ENCODE assay signal across 11 mouse cellular contexts in genomic region chr3:93015460-93016104, GRCm38 (mm10). TPM values are rescaled to one million over a fixed set of nuclear protein-coding genes. Genes with fewer than 3 reads are reported as not detected.
DNase-seq lines count a peak whose midpoint lies in the region; ATAC-seq and TF ChIP-seq lines count a peak whose summit lies in the region.
"Had no signal": no experiment of that assay in that cellular context is flagged by ENCODE, and none has a peak within 500 bp of the region (broad histone marks: within the 10 kb centered on the region; RNA-seq: fewer than 3 reads in every experiment).

Gene Crct1, minus strand, starts transcription at chr3:93015687.

- no peak within 1 kb of the TSS for H3K27ac ChIP-seq in heart, embryonic 16.5 days (ENCODE audit: low read length)
- no peak within 1 kb of the TSS for H3K27ac ChIP-seq in cortical plate, adult 2 months (ENCODE audit: insufficient read depth, low read length)
- H3K27ac ChIP-seq in hindbrain, postnatal 0 days: no peak within 1 kb of the TSS; the same call in 1 of the 2 replicates
- H3K27ac ChIP-seq: macrophage had no signal

- no peaks in the 10 kb centered on the region for H3K79me2 ChIP-seq in myocyte (ENCODE audit: control insufficient read depth, insufficient read depth)

- H3K9me3 ChIP-seq in heart, embryonic 16.5 days (replicated peaks; ENCODE audit: control insufficient read depth, low read length): no peaks in the 10 kb centered on the region
- H3K9me3 ChIP-seq in hindbrain, postnatal 0 days (ENCODE audit: low read length): no peaks in the 10 kb centered on the region

- no peak for DNase-seq in heart, adult 11 months
- DNase-seq in hindbrain, postnatal 0 days (ENCODE audit: low spot score): no peak
- no peak for DNase-seq in adrenal gland, postnatal 10 days
- DNase-seq in right cerebral cortex, postnatal 25 days: no peak
- DNase-seq in right cerebral cortex, postnatal 10 days (ENCODE audit: low spot score in 2 of 2): no peak
- DNase-seq: cerebellum, postnatal 14 days had no signal

- peak within 1 kb of the TSS; percentile 62 for H3K9ac ChIP-seq in heart, embryonic 16.5 days (ENCODE audit: low read length)
- peak within 1 kb of the TSS; percentile 56 for H3K9ac ChIP-seq in hindbrain, postnatal 0 days (replicated peaks; ENCODE audit: low read length)

- no peaks in the 10 kb centered on the region for H3K36me3 ChIP-seq in heart, embryonic 16.5 days (ENCODE audit: control insufficient read depth, insufficient read depth)
- no peaks in the 10 kb centered on the region for H3K36me3 ChIP-seq in hindbrain, postnatal 0 days (ENCODE audit: insufficient read depth, low read length)
- no peaks in the 10 kb centered on the region for H3K36me3 ChIP-seq in myocyte (ENCODE audit: control insufficient read depth, insufficient read depth)
- H3K36me3 ChIP-seq: G1E had no signal

- H3K4me1 ChIP-seq in heart, embryonic 16.5 days (ENCODE audit: control insufficient read depth, insufficient read depth, low read length): peaks cover 3% of the 10 kb centered on the region; the same call in 1 of the 2 replicates
- no peaks in the 10 kb centered on the region for H3K4me1 ChIP-seq in cortical plate, adult 2 months (ENCODE audit: control insufficient read depth, insufficient read depth, low read length)
- no peaks in the 10 kb centered on the region for H3K4me1 ChIP-seq in hindbrain, postnatal 0 days (ENCODE audit: insufficient read depth, low read length)

- H3K4me2 ChIP-seq in heart, embryonic 16.5 days (ENCODE audit: low read depth, low read length): peak within 1 kb of the TSS; percentile 80
- peak within 1 kb of the TSS; percentile 96 for H3K4me2 ChIP-seq in hindbrain, postnatal 0 days (ENCODE audit: low read depth, low read length)
- peak within 1 kb of the TSS; percentile 78 for H3K4me2 ChIP-seq in myocyte (ENCODE audit: low read depth)

- 37% methylated on average over 4 of the region's 4 CpGs for WGBS in heart, embryonic 16.5 days
- 42% methylated on average over 4 of the region's 4 CpGs for WGBS in hindbrain, postnatal 0 days

- no peak for TF ChIP-seq POLR2A in cortical plate, adult 2 months (IDR thresholded peaks at IDR 0.05; ENCODE audit: extremely low read depth, insufficient read depth, low read length)
- no peak for TF ChIP-seq POLR2A in myocyte (IDR thresholded peaks at IDR 0.05; ENCODE audit: insufficient read length, low read depth)

- H3K27me3 ChIP-seq in heart, embryonic 16.5 days (ENCODE audit: control insufficient read depth, insufficient read depth, low read length): 0 out of 2 replicates have a peak, but pooled peaks cover 2% of the 10 kb centered on the region
- no peaks in the 10 kb centered on the region for H3K27me3 ChIP-seq in hindbrain, postnatal 0 days (ENCODE audit: insufficient read depth, low read length)
- no peaks in the 10 kb centered on the region for H3K27me3 ChIP-seq in myocyte (ENCODE audit: control insufficient read depth, insufficient read depth, insufficient read length)

- H3K4me3 ChIP-seq in heart, embryonic 16.5 days (ENCODE audit: low read length): peak within 1 kb of the TSS; percentile 59
- peak within 1 kb of the TSS; percentile 37; the same call in 1 of the 2 replicates for H3K4me3 ChIP-seq in cortical plate, adult 2 months (ENCODE audit: insufficient read depth, low read length)
- H3K4me3 ChIP-seq in hindbrain, postnatal 0 days (ENCODE audit: low read length): peak within 1 kb of the TSS; percentile 54
- peak within 1 kb of the TSS; percentile 17 for H3K4me3 ChIP-seq in myocyte

- no peak for ATAC-seq in heart, embryonic 16.5 days (replicated peaks; ENCODE audit: extremely low read depth, insufficient read depth, low FRiP score)
- no peak for ATAC-seq in hindbrain, postnatal 0 days

- TF ChIP-seq CTCF in cortical plate, adult 2 months (IDR thresholded peaks at IDR 0.05; ENCODE audit: extremely low read depth, insufficient read depth, low read length): no peak
- TF ChIP-seq CTCF in hindbrain, postnatal 0 days (IDR thresholded peaks at IDR 0.05; ENCODE audit: low read depth): no peak

- no peak within 1 kb of the TSS for H3ac ChIP-seq in myocyte (ENCODE audit: control insufficient read depth, insufficient read length)

TF ChIP-seq in myocyte, 11 proteins besides CTCF, POLR2A, EP300 and RAD21:
- TF ChIP-seq POLR2AphosphoS2 (IDR thresholded peaks at IDR 0.05; ENCODE audit: insufficient read length, low read depth): no peak
- TF ChIP-seq E2F4 (IDR thresholded peaks at IDR 0.05; ENCODE audit: insufficient read depth): no peak
- no peak for TF ChIP-seq MAX (IDR thresholded peaks at IDR 0.05; ENCODE audit: low read depth)
- no peak for TF ChIP-seq MYOG (IDR thresholded peaks at IDR 0.05; ENCODE audit: control insufficient read depth in 1 of 3, insufficient read depth in 1 of 3, insufficient read length in 2 of 3, low read depth in 2 of 3)
- TF ChIP-seq SRF (IDR thresholded peaks at IDR 0.05; ENCODE audit: control insufficient read depth, insufficient read length, low read depth): no peak
- TF ChIP-seq REST (IDR thresholded peaks at IDR 0.05; ENCODE audit: insufficient read depth, insufficient read length): no peak
- TF ChIP-seq USF1 (IDR thresholded peaks at IDR 0.05; ENCODE audit: low read depth): no peak
- TF ChIP-seq TCF3 (IDR thresholded peaks at IDR 0.05; ENCODE audit: insufficient read length, low read depth): no peak
- no peak for TF ChIP-seq CEBPB (IDR thresholded peaks at IDR 0.05; ENCODE audit: insufficient read depth, poor library complexity, severe bottlenecking)
- no peak for TF ChIP-seq TCF12 (IDR thresholded peaks at IDR 0.05; ENCODE audit: insufficient read depth, poor library complexity, severe bottlenecking)
- TF ChIP-seq MYOD1 (IDR thresholded peaks at IDR 0.05; ENCODE audit: control insufficient read depth in 1 of 3, insufficient read length in 2 of 3, low read depth in 2 of 3): no peak

RNA-seq across cellular contexts. Expression of gene Crct1, which starts in this region (rescaled TPM):
- 0.28 TPM in 1 of 2 replicates, not detected in the other for polyA plus RNA-seq in heart, embryonic 16.5 days (2015; fragmentation: Nextera tagmentation; extraction: Ambion mirVana)
- 0.21 and 0.27 TPM in 2 replicates for polyA plus RNA-seq in cortical plate, adult 2 months (2012; rRNA removed)
- 4.2 TPM in 1 of 2 replicates, not detected in the other for total RNA-seq in hindbrain, postnatal 0 days (2014; rRNA removed)
- polyA plus RNA-seq in hindbrain, postnatal 0 days (2015; fragmentation: Nextera tagmentation; extraction: Ambion mirVana): 1.4 and 2.3 TPM in 2 replicates
- polyA plus RNA-seq in myocyte (2012; fragmentation: generic; extraction: Trizol): 0.11 TPM
- total RNA-seq in adrenal gland, postnatal 10 days (2021): not detected
- total RNA-seq: G1E had no signal
- polyA plus RNA-seq: G1E, macrophage had no signal
